Mouse (Mus musculus): Measurements from ENCODE around the gene Itpr1. TPM values are rescaled to one million over a fixed set of nuclear protein-coding genes. Genes with fewer than 3 reads are reported as not detected.

Gene Itpr1
- polyA plus RNA-seq, 1 experiment = 0.07 TPM

GRCm38 (mm10) chr6:108393131-108393530 lies 180.2 kb downstream of the Itpr1 start:
- Histone ChIP-seq H3K27me3 (ENCODE audit: control insufficient read depth) (no peaks in the 10 kb centered on the region), H3K4me1 (ENCODE audit: control insufficient read depth) (no peaks in the 10 kb centered on the region), H3K36me3 (ENCODE audit: control insufficient read depth) (peaks cover 11% of the 10 kb centered on the region), H3K4me3 (replicated peaks) (no peak overlapping the region), H3K9me3 (ENCODE audit: control insufficient read depth, low read length) (no peaks in the 10 kb centered on the region)
- no peak for TF ChIP-seq GATA1 (IDR thresholded peaks at IDR 0.05; ENCODE audit: low read length)
- TF ChIP-seq TAL1 (IDR thresholded peaks at IDR 0.05; ENCODE audit: low read length) = no peak

- Histone ChIP-seq H3K36me3 (ENCODE audit: control insufficient read depth) (peaks cover 9% of the 10 kb centered on the region), H3K4me3 (replicated peaks) (no peak overlapping the region), H3K4me1 (ENCODE audit: control insufficient read depth) (no peaks in the 10 kb centered on the region), H3K27me3 (ENCODE audit: control insufficient read depth) (no peaks in the 10 kb centered on the region), H3K9me3 (ENCODE audit: control insufficient read depth, low read length) (no peaks in the 10 kb centered on the region)
- TF ChIP-seq GATA1 (IDR thresholded peaks at IDR 0.05; ENCODE audit: low read length) = no peak
- no peak for TF ChIP-seq TAL1 (IDR thresholded peaks at IDR 0.05; ENCODE audit: low read length)
Observed at GRCm38 (mm10) chr6:108397956-108398355, 185.1 kb downstream of the Itpr1 start.

GRCm38 (mm10) chr6:108401412-108401955 lies 188.6 kb downstream of the Itpr1 start:
- Histone ChIP-seq H3K4me3 (replicated peaks) (no peak overlapping the region), H3K27me3 (ENCODE audit: control insufficient read depth) (no peaks in the 10 kb centered on the region), H3K9me3 (ENCODE audit: control insufficient read depth, low read length) (no peaks in the 10 kb centered on the region), H3K36me3 (ENCODE audit: control insufficient read depth) (peaks cover 7% of the 10 kb centered on the region), H3K4me1 (ENCODE audit: control insufficient read depth) (no peaks in the 10 kb centered on the region)
- TF ChIP-seq TAL1 (IDR thresholded peaks at IDR 0.05; ENCODE audit: low read length) = no peak
- no peak for TF ChIP-seq GATA1 (IDR thresholded peaks at IDR 0.05; ENCODE audit: low read length)

- TF ChIP-seq TAL1 (IDR thresholded peaks at IDR 0.05; ENCODE audit: low read length) = no peak
- no peak overlapping the region for H3K4me3 ChIP-seq (replicated peaks)
Observed at GRCm38 (mm10) chr6:108404736-108405135, 191.8 kb downstream of the Itpr1 start.

GRCm38 (mm10) chr6:108408053-108408452 lies 195.2 kb downstream of the Itpr1 start:
- Histone ChIP-seq H3K4me1 (ENCODE audit: control insufficient read depth) (no peaks in the 10 kb centered on the region), H3K4me3 (replicated peaks) (no peak overlapping the region), H3K36me3 (ENCODE audit: control insufficient read depth) (peaks cover 3% of the 10 kb centered on the region), H3K9me3 (ENCODE audit: control insufficient read depth, low read length) (no peaks in the 10 kb centered on the region), H3K27me3 (ENCODE audit: control insufficient read depth) (no peaks in the 10 kb centered on the region)
- no peak for TF ChIP-seq GATA1 (IDR thresholded peaks at IDR 0.05; ENCODE audit: low read length)
- TF ChIP-seq TAL1 (IDR thresholded peaks at IDR 0.05; ENCODE audit: low read length) = no peak

More at GRCm38 (mm10) chr6:108404736-108405135, 191.8 kb downstream of the Itpr1 start:
- H3K9me3 ChIP-seq (ENCODE audit: control insufficient read depth, low read length) = no peaks in the 10 kb centered on the region
- peaks cover 3% of the 10 kb centered on the region for H3K36me3 ChIP-seq (ENCODE audit: control insufficient read depth)
- no peaks in the 10 kb centered on the region for H3K4me1 ChIP-seq (ENCODE audit: control insufficient read depth)
- H3K27me3 ChIP-seq (ENCODE audit: control insufficient read depth) = no peaks in the 10 kb centered on the region

GRCm38 (mm10) chr6:108408726-108409125 lies 195.8 kb downstream of the Itpr1 start:
- Histone ChIP-seq H3K4me1 (ENCODE audit: control insufficient read depth) (no peaks in the 10 kb centered on the region), H3K27me3 (ENCODE audit: control insufficient read depth) (no peaks in the 10 kb centered on the region), H3K36me3 (ENCODE audit: control insufficient read depth) (no peaks in the 10 kb centered on the region; the same call in 1 of the 2 replicates), H3K9me3 (ENCODE audit: control insufficient read depth, low read length) (no peaks in the 10 kb centered on the region), H3K4me3 (replicated peaks) (no peak overlapping the region)
- TF ChIP-seq GATA1 (IDR thresholded peaks at IDR 0.05; ENCODE audit: low read length) = no peak
- no peak for TF ChIP-seq TAL1 (IDR thresholded peaks at IDR 0.05; ENCODE audit: low read length)

- Histone ChIP-seq H3K27me3 (ENCODE audit: control insufficient read depth) (no peaks in the 10 kb centered on the region), H3K9me3 (ENCODE audit: control insufficient read depth, low read length) (no peaks in the 10 kb centered on the region), H3K36me3 (ENCODE audit: control insufficient read depth) (peaks cover 2% of the 10 kb centered on the region; the same call in 1 of the 2 replicates), H3K4me1 (ENCODE audit: control insufficient read depth) (no peaks in the 10 kb centered on the region), H3K4me3 (replicated peaks) (no peak overlapping the region)
- no peak for TF ChIP-seq TAL1 (IDR thresholded peaks at IDR 0.05; ENCODE audit: low read length)
- TF ChIP-seq GATA1 (IDR thresholded peaks at IDR 0.05; ENCODE audit: low read length) = no peak
Observed at GRCm38 (mm10) chr6:108410771-108411170, 197.9 kb downstream of the Itpr1 start.

- Histone ChIP-seq H3K36me3 (ENCODE audit: control insufficient read depth) (peaks cover 2% of the 10 kb centered on the region; the same call in 1 of the 2 replicates), H3K4me1 (ENCODE audit: control insufficient read depth) (no peaks in the 10 kb centered on the region)
- TF ChIP-seq TAL1 (IDR thresholded peaks at IDR 0.05; ENCODE audit: low read length) (no peak), GATA1 (IDR thresholded peaks at IDR 0.05; ENCODE audit: low read length) (no peak)
Observed at GRCm38 (mm10) chr6:108411201-108411600, 198.3 kb downstream of the Itpr1 start.

GRCm38 (mm10) chr6:108413006-108413405 lies 200.1 kb downstream of the Itpr1 start:
- no peaks in the 10 kb centered on the region for H3K27me3 ChIP-seq (ENCODE audit: control insufficient read depth)
- H3K36me3 ChIP-seq (ENCODE audit: control insufficient read depth) = peaks cover 2% of the 10 kb centered on the region; the same call in 1 of the 2 replicates
- no peaks in the 10 kb centered on the region for H3K9me3 ChIP-seq (ENCODE audit: control insufficient read depth, low read length)
- TF ChIP-seq GATA1 (IDR thresholded peaks at IDR 0.05; ENCODE audit: low read length) (no peak), TAL1 (IDR thresholded peaks at IDR 0.05; ENCODE audit: low read length) (no peak)
- no peak overlapping the region for H3K4me3 ChIP-seq (replicated peaks)
- H3K4me1 ChIP-seq (ENCODE audit: control insufficient read depth) = no peaks in the 10 kb centered on the region

More at GRCm38 (mm10) chr6:108411201-108411600, 198.3 kb downstream of the Itpr1 start:
- Histone ChIP-seq H3K9me3 (ENCODE audit: control insufficient read depth, low read length) (no peaks in the 10 kb centered on the region), H3K4me3 (replicated peaks) (no peak overlapping the region), H3K27me3 (ENCODE audit: control insufficient read depth) (no peaks in the 10 kb centered on the region)

GRCm38 (mm10) chr6:108413593-108413992 lies 200.7 kb downstream of the Itpr1 start:
- peaks cover 2% of the 10 kb centered on the region; the same call in 1 of the 2 replicates for H3K36me3 ChIP-seq (ENCODE audit: control insufficient read depth)
- H3K27me3 ChIP-seq (ENCODE audit: control insufficient read depth) = no peaks in the 10 kb centered on the region
- TF ChIP-seq GATA1 (IDR thresholded peaks at IDR 0.05; ENCODE audit: low read length) (no peak), TAL1 (IDR thresholded peaks at IDR 0.05; ENCODE audit: low read length) (no peak)
- no peaks in the 10 kb centered on the region for H3K9me3 ChIP-seq (ENCODE audit: control insufficient read depth, low read length)
- H3K4me3 ChIP-seq (replicated peaks) = no peak overlapping the region
- no peaks in the 10 kb centered on the region for H3K4me1 ChIP-seq (ENCODE audit: control insufficient read depth)

Data from erythroblast, embryonic 14.5 days (primary cell).